Mouse (Mus musculus): ENCODE data around the gene Cdkn2aip. TPM values are rescaled to one million over a fixed set of nuclear protein-coding genes. Genes with fewer than 3 reads are reported as not detected.
A peak's percentile ranks its signal among the peaks of the same experiment; 100 is the strongest.

The Cdkn2aip gene
- polyA plus RNA-seq, 1 experiment from 2014 or later, result 18.6 TPM

DNA sequence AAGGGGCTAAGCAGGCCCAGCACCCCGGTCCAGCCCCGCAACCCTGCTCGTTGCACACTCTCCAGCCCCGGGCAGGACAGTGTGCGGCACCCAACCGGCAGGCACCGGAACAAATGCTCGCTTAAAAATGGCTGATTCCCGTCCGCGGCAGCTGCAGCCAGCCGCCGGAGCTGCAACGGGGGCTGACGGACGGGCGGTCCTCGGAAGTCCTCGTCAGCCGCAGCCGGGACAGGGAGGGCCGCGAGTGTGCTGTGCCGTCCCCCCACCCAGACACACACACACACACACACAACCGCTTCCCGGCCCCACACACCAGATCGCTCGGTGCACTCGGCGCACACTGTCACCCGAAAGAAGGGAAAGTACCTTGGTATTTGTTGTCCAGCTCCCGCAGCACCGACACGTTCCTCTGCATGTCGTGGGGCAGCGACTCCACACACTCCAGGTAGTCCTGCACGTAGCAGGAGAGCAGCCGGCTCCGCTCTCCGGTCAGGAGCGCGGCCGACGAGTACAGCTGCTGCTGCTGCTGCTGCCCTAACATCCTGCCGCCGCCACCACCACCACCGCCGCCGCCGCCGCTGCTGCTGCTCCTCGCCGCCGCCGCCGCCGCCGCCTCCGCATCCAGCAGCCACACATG lies 39.5 kb downstream of the Cdkn2aip start:
- peak; percentile 3; the same call in 1 of the 2 replicates for ATAC-seq (ENCODE audit: insufficient read depth, low FRiP score)
- Histone ChIP-seq H3K4me3 (replicated peaks; ENCODE audit: low read length) (peak overlapping the region; percentile 98), H3K27ac (ENCODE audit: low read length) (peak overlapping the region; percentile 90), H3K4me2 (ENCODE audit: low read depth, low read length) (peak overlapping the region; percentile 69), H3K9ac (ENCODE audit: low read length) (peak overlapping the region; percentile 93), H3K36me3 (ENCODE audit: control insufficient read depth, insufficient read depth, low read length) (no peaks in the 10 kb centered on the region), H3K9me3 (replicated peaks; ENCODE audit: control insufficient read depth, low read length) (no peaks in the 10 kb centered on the region), H3K27me3 (ENCODE audit: control insufficient read depth, insufficient read depth, low read length) (no peaks in the 10 kb centered on the region), H3K4me1 (ENCODE audit: control insufficient read depth, insufficient read depth, low read length) (peaks cover 9% of the 10 kb centered on the region; the same call in 1 of the 2 replicates)
- under 1% methylated on average over 47 of the region's 59 CpGs for WGBS

DNA sequence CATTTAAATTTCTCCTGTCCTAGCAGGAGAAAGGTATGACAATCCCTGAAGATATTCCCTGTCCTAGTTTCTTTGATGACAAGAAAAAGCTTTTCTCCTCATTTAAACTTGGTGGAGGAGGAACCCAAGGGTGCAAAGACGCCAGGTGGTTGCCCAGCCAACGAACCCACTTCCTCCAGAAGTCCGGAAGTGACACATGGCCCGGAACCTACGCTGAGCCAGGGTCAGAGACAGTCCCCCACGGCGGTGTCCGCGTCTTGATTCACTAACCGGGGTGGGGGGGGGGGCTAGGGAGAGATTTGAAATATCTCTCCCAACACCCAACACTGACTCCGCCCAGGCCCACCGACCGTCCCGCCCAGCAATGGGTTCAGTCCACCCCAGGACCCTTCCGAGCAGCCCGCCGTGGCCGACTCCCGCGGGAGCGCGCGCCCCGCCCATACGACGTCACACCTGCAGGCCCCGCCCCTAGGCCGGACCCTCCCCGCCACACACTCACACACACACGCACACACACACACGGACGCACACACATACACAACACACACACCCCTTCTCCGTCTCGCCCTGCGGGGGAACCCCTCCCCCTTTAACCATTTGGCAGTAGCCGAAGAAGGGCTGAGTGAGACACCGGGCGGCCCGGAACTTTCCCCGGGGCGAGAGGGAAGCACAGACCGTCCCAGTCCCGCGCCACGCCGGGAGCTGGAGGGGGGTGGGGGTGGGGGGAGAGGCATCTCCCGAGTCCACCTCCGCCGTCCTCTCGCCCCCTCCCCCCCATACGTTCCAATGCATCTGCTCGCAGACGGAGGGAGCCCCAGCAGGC lies 40.2 kb downstream of the Cdkn2aip start:
- Histone ChIP-seq H3K4me2 (ENCODE audit: low read depth, low read length) (peak overlapping the region; percentile 69), H3K36me3 (ENCODE audit: control insufficient read depth, insufficient read depth, low read length) (no peaks in the 10 kb centered on the region), H3K4me1 (ENCODE audit: control insufficient read depth, insufficient read depth, low read length) (peaks cover 9% of the 10 kb centered on the region; the same call in 1 of the 2 replicates), H3K4me3 (replicated peaks; ENCODE audit: low read length) (peak overlapping the region; percentile 98), H3K9ac (ENCODE audit: low read length) (peak overlapping the region; percentile 93), H3K27me3 (ENCODE audit: control insufficient read depth, insufficient read depth, low read length) (no peaks in the 10 kb centered on the region), H3K27ac (ENCODE audit: low read length) (peak overlapping the region; percentile 90), H3K9me3 (replicated peaks; ENCODE audit: control insufficient read depth, low read length) (no peaks in the 10 kb centered on the region)
- peak; percentile 67 for ATAC-seq (ENCODE audit: insufficient read depth, low FRiP score)
- WGBS, result under 1% methylated on average over 50 of the region's 53 CpGs

GRCm38 (mm10) chr8:47664231-47664785 lies 49.4 kb downstream of the Cdkn2aip start:
- no peak overlapping the region for H3K9ac ChIP-seq (ENCODE audit: low read length)
- no peak overlapping the region for H3K27ac ChIP-seq (ENCODE audit: low read length)
- WGBS, result 86% methylated on average over 8 of the region's 8 CpGs
- H3K4me2 ChIP-seq (ENCODE audit: low read depth, low read length), result no peak overlapping the region
- no peaks in the 10 kb centered on the region for H3K36me3 ChIP-seq (ENCODE audit: control insufficient read depth, insufficient read depth, low read length)
- no peak for ATAC-seq (ENCODE audit: insufficient read depth, low FRiP score)
- 0 out of 2 replicates have a peak, but pooled peaks cover 2% of the 10 kb centered on the region for H3K4me1 ChIP-seq (ENCODE audit: control insufficient read depth, insufficient read depth, low read length)
- H3K27me3 ChIP-seq (ENCODE audit: control insufficient read depth, insufficient read depth, low read length), result no peaks in the 10 kb centered on the region
- no peak overlapping the region for H3K4me3 ChIP-seq (replicated peaks; ENCODE audit: low read length)
- no peaks in the 10 kb centered on the region for H3K9me3 ChIP-seq (replicated peaks; ENCODE audit: control insufficient read depth, low read length)

GRCm38 (mm10) chr8:47663201-47663600 lies 50.5 kb downstream of the Cdkn2aip start:
- 79% methylated on average over 5 of the region's 5 CpGs for WGBS
- Histone ChIP-seq H3K9me3 (replicated peaks; ENCODE audit: control insufficient read depth, low read length) (no peaks in the 10 kb centered on the region), H3K27ac (ENCODE audit: low read length) (no peak overlapping the region), H3K27me3 (ENCODE audit: control insufficient read depth, insufficient read depth, low read length) (no peaks in the 10 kb centered on the region), H3K4me2 (ENCODE audit: low read depth, low read length) (no peak overlapping the region), H3K36me3 (ENCODE audit: control insufficient read depth, insufficient read depth, low read length) (no peaks in the 10 kb centered on the region), H3K9ac (ENCODE audit: low read length) (no peak overlapping the region), H3K4me3 (replicated peaks; ENCODE audit: low read length) (no peak overlapping the region), H3K4me1 (ENCODE audit: control insufficient read depth, insufficient read depth, low read length) (0 out of 2 replicates have a peak, but pooled peaks cover 2% of the 10 kb centered on the region)
- ATAC-seq (ENCODE audit: insufficient read depth, low FRiP score), result no peak

- H3K9ac ChIP-seq (ENCODE audit: low read length), result no peak overlapping the region
- ATAC-seq (ENCODE audit: insufficient read depth, low FRiP score), result peak; percentile 60
- H3K27me3 ChIP-seq (ENCODE audit: control insufficient read depth, insufficient read depth, low read length), result no peaks in the 10 kb centered on the region
- H3K4me1 ChIP-seq (ENCODE audit: control insufficient read depth, insufficient read depth, low read length), result 0 out of 2 replicates have a peak, but pooled peaks cover 2% of the 10 kb centered on the region
- H3K4me3 ChIP-seq (replicated peaks; ENCODE audit: low read length), result no peak overlapping the region
- H3K36me3 ChIP-seq (ENCODE audit: control insufficient read depth, insufficient read depth, low read length), result no peaks in the 10 kb centered on the region
- no peak overlapping the region for H3K4me2 ChIP-seq (ENCODE audit: low read depth, low read length)
- no peak overlapping the region for H3K27ac ChIP-seq (ENCODE audit: low read length)
- WGBS, result 64% methylated on average over 5 of the region's 5 CpGs
- no peaks in the 10 kb centered on the region for H3K9me3 ChIP-seq (replicated peaks; ENCODE audit: control insufficient read depth, low read length)
Observed at GRCm38 (mm10) chr8:47662716-47663115, 51.0 kb downstream of the Cdkn2aip start.

GRCm38 (mm10) chr8:47660394-47660793 lies 53.3 kb downstream of the Cdkn2aip start:
- no peak for ATAC-seq (ENCODE audit: insufficient read depth, low FRiP score)
- H3K4me2 ChIP-seq (ENCODE audit: low read depth, low read length), result no peak overlapping the region
- no peak overlapping the region for H3K4me3 ChIP-seq (replicated peaks; ENCODE audit: low read length)
- no peak overlapping the region for H3K9ac ChIP-seq (ENCODE audit: low read length)
- no peaks in the 10 kb centered on the region for H3K9me3 ChIP-seq (replicated peaks; ENCODE audit: control insufficient read depth, low read length)
- WGBS, result 88% methylated on average over 7 of the region's 7 CpGs
- 0 out of 2 replicates have a peak, but pooled peaks cover 2% of the 10 kb centered on the region for H3K4me1 ChIP-seq (ENCODE audit: control insufficient read depth, insufficient read depth, low read length)
- no peak overlapping the region for H3K27ac ChIP-seq (ENCODE audit: low read length)
- no peaks in the 10 kb centered on the region for H3K27me3 ChIP-seq (ENCODE audit: control insufficient read depth, insufficient read depth, low read length)
- no peaks in the 10 kb centered on the region for H3K36me3 ChIP-seq (ENCODE audit: control insufficient read depth, insufficient read depth, low read length)

DNA sequence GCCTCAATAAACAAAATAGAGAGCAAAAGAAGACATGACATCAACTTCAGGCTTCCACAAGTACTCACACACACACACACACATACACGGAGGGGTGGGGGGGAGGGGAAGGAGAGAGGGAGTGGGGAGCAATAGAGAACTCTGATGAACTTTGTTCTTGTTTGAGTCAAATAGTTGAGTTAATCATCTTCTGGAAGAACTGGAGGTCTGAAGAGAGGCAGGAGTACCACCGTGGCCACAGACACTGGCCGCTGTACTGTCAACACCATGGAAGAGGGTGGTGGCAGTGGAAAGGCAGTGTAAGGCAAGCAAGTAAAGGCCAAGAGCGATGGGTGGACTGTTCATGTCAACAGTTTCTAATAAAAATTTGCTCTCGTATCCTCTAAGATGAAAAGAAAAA lies 54.3 kb downstream of the Cdkn2aip start:
- Histone ChIP-seq H3K9ac (ENCODE audit: low read length) (no peak overlapping the region), H3K4me1 (ENCODE audit: control insufficient read depth, insufficient read depth, low read length) (0 out of 2 replicates have a peak, but pooled peaks cover 2% of the 10 kb centered on the region), H3K36me3 (ENCODE audit: control insufficient read depth, insufficient read depth, low read length) (no peaks in the 10 kb centered on the region), H3K9me3 (replicated peaks; ENCODE audit: control insufficient read depth, low read length) (no peaks in the 10 kb centered on the region), H3K4me3 (replicated peaks; ENCODE audit: low read length) (no peak overlapping the region), H3K27me3 (ENCODE audit: control insufficient read depth, insufficient read depth, low read length) (no peaks in the 10 kb centered on the region), H3K4me2 (ENCODE audit: low read depth, low read length) (no peak overlapping the region), H3K27ac (ENCODE audit: low read length) (no peak overlapping the region)
- WGBS, result 92% methylated on average over 5 of the region's 5 CpGs
- no peak for ATAC-seq (ENCODE audit: insufficient read depth, low FRiP score)

All from stomach, embryonic 16.5 days (tissue).